Mouse (Mus musculus): ENCODE measurements around the gene Haus2. TPM values are rescaled to one million over a fixed set of nuclear protein-coding genes. Genes with fewer than 3 reads are reported as not detected.

The Haus2 gene
- polyA plus RNA-seq, 1 experiment from 2014 or later = 11.6 TPM

DNA sequence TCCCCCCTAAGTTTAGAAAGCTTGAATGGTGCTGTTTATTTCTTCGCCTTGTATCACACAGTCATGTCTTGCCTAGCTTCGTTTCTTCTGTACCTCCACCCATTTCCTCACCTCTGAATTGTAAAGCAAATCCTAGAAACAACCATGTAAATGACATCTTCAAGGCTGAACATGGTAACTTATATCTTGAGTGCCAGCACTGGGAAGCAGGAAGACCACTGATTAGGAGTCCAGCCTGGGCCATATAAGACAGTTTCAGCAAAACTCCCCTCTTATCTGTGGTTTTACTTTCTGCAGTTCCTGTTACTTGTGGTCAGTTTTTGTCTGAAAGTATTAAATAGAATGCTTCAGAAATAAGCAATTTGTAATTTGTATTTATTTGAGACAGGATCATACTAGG lies 33.2 kb upstream of the Haus2 start:
- Histone ChIP-seq H3K27me3 (replicated peaks; ENCODE audit: control insufficient read depth, insufficient read depth, low read length) (no peaks in the 10 kb centered on the region), H3K4me1 (replicated peaks; ENCODE audit: control insufficient read depth, insufficient read depth, low read length) (no peaks in the 10 kb centered on the region; the same call in 1 of the 2 replicates), H3K9me3 (ENCODE audit: control insufficient read depth) (no peaks in the 10 kb centered on the region), H3K9ac (ENCODE audit: low read depth, low read length) (no peak overlapping the region), H3K4me2 (replicated peaks; ENCODE audit: low read depth) (no peak overlapping the region), H3K36me3 (ENCODE audit: control insufficient read depth, insufficient read depth) (peaks cover 5% of the 10 kb centered on the region; the same call in 1 of the 2 replicates), H3K27ac (ENCODE audit: low read depth, low read length) (no peak overlapping the region), H3K4me3 (ENCODE audit: low read depth, low read length) (no peak overlapping the region)
- ATAC-seq = no peak
- TF ChIP-seq CTCF (IDR thresholded peaks at IDR 0.05; ENCODE audit: low read depth) = no peak
- WGBS = 86% methylated on average over 2 of the region's 2 CpGs

DNA sequence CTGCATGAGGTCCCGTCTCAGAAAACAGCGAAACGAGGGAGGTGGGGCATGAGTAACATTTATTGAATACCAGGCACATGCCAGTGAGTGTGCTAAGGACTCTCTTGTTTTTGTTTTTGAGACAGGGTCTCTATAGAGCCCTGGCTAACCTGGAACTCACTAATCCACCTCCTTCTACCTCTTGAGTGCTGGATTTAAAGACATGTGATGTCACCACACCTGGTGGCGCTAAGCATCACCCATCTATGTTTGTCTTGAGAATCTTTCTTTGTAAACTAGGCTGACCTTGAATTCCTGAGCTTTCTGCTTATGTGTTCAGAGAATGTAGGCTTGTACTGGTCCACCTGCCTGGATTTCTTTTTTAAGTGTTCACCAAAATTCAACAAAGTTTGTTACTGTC lies 31.4 kb upstream of the Haus2 start:
- no peak for ATAC-seq
- TF ChIP-seq CTCF (IDR thresholded peaks at IDR 0.05; ENCODE audit: low read depth) = no peak
- no peaks in the 10 kb centered on the region; the same call in 1 of the 2 replicates for H3K4me1 ChIP-seq (replicated peaks; ENCODE audit: control insufficient read depth, insufficient read depth, low read length)
- H3K9ac ChIP-seq (ENCODE audit: low read depth, low read length) = no peak overlapping the region
- H3K27me3 ChIP-seq (replicated peaks; ENCODE audit: control insufficient read depth, insufficient read depth, low read length) = no peaks in the 10 kb centered on the region
- H3K4me2 ChIP-seq (replicated peaks; ENCODE audit: low read depth) = no peak overlapping the region
- no peak overlapping the region for H3K4me3 ChIP-seq (ENCODE audit: low read depth, low read length)
- no peaks in the 10 kb centered on the region for H3K36me3 ChIP-seq (ENCODE audit: control insufficient read depth, insufficient read depth)
- peak overlapping the region; percentile 46 for H3K27ac ChIP-seq (ENCODE audit: low read depth, low read length)
- no peaks in the 10 kb centered on the region for H3K9me3 ChIP-seq (ENCODE audit: control insufficient read depth)
- WGBS = 55% methylated on average over 4 of the region's 4 CpGs

DNA sequence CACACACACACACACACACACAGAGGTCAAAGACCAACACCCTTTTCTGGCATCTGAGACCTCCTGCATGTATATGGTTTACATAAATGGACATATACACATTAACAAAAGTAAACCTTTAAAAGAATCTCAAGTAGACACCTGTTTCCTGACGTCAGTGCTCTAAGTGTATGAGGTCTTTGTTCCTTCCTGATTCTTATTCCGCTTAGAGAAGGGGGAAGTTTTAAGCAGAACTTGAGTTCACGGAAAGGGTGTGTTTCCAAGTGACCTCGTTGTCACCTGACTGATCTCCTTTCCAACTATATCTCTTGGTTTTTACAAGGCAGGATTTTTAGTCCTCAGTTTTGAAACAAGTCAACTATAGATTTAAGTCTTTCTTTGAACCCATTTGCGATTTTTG lies 30.9 kb upstream of the Haus2 start:
- no peaks in the 10 kb centered on the region for H3K27me3 ChIP-seq (replicated peaks; ENCODE audit: control insufficient read depth, insufficient read depth, low read length)
- no peaks in the 10 kb centered on the region for H3K9me3 ChIP-seq (ENCODE audit: control insufficient read depth)
- H3K36me3 ChIP-seq (ENCODE audit: control insufficient read depth, insufficient read depth) = no peaks in the 10 kb centered on the region
- H3K4me1 ChIP-seq (replicated peaks; ENCODE audit: control insufficient read depth, insufficient read depth, low read length) = no peaks in the 10 kb centered on the region; the same call in 1 of the 2 replicates
- no peak overlapping the region for H3K9ac ChIP-seq (ENCODE audit: low read depth, low read length)
- peak; percentile 67 for ATAC-seq
- peak overlapping the region; percentile 46; the same call in 1 of the 2 replicates for H3K27ac ChIP-seq (ENCODE audit: low read depth, low read length)
- WGBS = 32% methylated on average over 5 of the region's 5 CpGs
- TF ChIP-seq CTCF (IDR thresholded peaks at IDR 0.05; ENCODE audit: low read depth) = no peak
- H3K4me3 ChIP-seq (ENCODE audit: low read depth, low read length) = no peak overlapping the region
- no peak overlapping the region for H3K4me2 ChIP-seq (replicated peaks; ENCODE audit: low read depth)

DNA sequence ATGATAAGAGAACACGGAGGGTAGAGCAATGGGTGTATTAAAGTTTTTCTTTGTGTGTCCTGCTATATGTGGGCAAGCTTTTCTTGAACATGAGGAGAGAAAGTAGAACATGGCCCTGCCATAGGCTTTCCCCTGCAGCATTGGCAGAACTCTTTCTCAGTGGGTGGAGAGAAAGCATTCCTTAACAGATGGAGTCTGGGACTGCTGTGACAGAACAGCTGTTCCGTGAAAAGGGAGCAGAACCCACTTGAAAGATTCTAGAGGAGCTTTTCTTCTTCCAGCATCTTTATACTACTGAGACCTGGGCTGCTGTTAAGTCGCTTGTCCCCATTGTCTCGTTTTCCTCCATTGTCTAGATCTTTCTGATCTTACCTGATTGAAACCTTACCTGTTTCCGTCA lies 19.4 kb upstream of the Haus2 start:
- Histone ChIP-seq H3K9ac (ENCODE audit: low read depth, low read length) (no peak overlapping the region), H3K4me2 (replicated peaks; ENCODE audit: low read depth) (no peak overlapping the region), H3K4me1 (replicated peaks; ENCODE audit: control insufficient read depth, insufficient read depth, low read length) (no peaks in the 10 kb centered on the region), H3K27me3 (replicated peaks; ENCODE audit: control insufficient read depth, insufficient read depth, low read length) (no peaks in the 10 kb centered on the region), H3K4me3 (ENCODE audit: low read depth, low read length) (no peak overlapping the region), H3K27ac (ENCODE audit: low read depth, low read length) (no peak overlapping the region), H3K9me3 (ENCODE audit: control insufficient read depth) (no peaks in the 10 kb centered on the region), H3K36me3 (ENCODE audit: control insufficient read depth, insufficient read depth) (peaks cover 34% of the 10 kb centered on the region)
- no peak for TF ChIP-seq CTCF (IDR thresholded peaks at IDR 0.05; ENCODE audit: low read depth)
- 69% methylated on average over 5 of the region's 5 CpGs for WGBS
- no peak for ATAC-seq

DNA sequence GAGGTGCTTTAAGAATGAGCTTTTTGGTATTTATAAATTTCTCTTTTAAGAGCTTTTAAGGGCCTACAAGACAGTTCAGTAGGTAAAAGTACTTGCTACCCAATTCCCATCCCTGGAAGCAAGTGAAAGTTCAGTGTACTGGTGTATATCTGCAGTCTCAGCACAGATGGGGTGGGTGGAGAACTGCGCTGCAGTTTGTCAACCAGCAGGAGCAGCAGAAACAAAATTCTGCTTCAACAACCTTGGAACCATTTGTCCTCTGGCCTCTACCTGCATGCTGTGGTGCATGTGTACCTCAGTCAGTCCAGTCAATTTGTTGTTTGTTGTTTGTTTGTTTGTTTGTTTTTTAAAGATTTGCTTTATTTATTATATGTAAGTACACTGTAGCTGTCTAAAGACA lies 17.0 kb upstream of the Haus2 start:
- Histone ChIP-seq H3K4me3 (ENCODE audit: low read depth, low read length) (no peak overlapping the region), H3K4me2 (replicated peaks; ENCODE audit: low read depth) (no peak overlapping the region), H3K9ac (ENCODE audit: low read depth, low read length) (no peak overlapping the region), H3K9me3 (ENCODE audit: control insufficient read depth) (no peaks in the 10 kb centered on the region), H3K27me3 (replicated peaks; ENCODE audit: control insufficient read depth, insufficient read depth, low read length) (no peaks in the 10 kb centered on the region), H3K36me3 (ENCODE audit: control insufficient read depth, insufficient read depth) (peaks cover 35% of the 10 kb centered on the region), H3K27ac (ENCODE audit: low read depth, low read length) (no peak overlapping the region), H3K4me1 (replicated peaks; ENCODE audit: control insufficient read depth, insufficient read depth, low read length) (no peaks in the 10 kb centered on the region)
- peak; percentile 21; the same call in 1 of the 2 replicates for TF ChIP-seq CTCF (IDR thresholded peaks at IDR 0.05; ENCODE audit: low read depth)
- no peak for ATAC-seq
- 88% methylated on average over 1 of the region's 1 CpGs for WGBS

DNA sequence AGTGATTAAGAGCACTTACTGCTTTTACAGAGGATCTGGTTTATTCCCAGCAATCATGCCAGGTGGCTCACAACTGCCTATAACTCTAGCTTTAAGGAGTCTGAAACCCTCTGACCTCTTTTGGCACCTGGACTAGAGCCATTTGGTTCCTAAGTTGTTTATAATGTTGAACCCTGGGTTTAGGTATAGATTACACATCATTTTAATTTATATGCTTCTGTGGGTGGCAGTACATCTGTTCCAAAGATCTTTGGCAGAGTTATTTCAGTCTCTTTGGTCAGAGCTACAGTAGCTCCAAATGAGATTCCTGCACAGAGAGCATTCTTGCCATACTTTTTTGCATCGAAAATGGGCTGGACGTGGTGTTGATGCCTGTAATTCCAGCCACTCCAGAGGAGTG lies 11.4 kb upstream of the Haus2 start:
- no peaks in the 10 kb centered on the region for H3K27me3 ChIP-seq (replicated peaks; ENCODE audit: control insufficient read depth, insufficient read depth, low read length)
- no peak for ATAC-seq
- H3K4me3 ChIP-seq (ENCODE audit: low read depth, low read length) = no peak overlapping the region
- peaks cover 48% of the 10 kb centered on the region for H3K36me3 ChIP-seq (ENCODE audit: control insufficient read depth, insufficient read depth)
- no peaks in the 10 kb centered on the region for H3K9me3 ChIP-seq (ENCODE audit: control insufficient read depth)
- H3K4me1 ChIP-seq (replicated peaks; ENCODE audit: control insufficient read depth, insufficient read depth, low read length) = no peaks in the 10 kb centered on the region
- no peak for TF ChIP-seq CTCF (IDR thresholded peaks at IDR 0.05; ENCODE audit: low read depth)
- no peak overlapping the region for H3K9ac ChIP-seq (ENCODE audit: low read depth, low read length)
- no peak overlapping the region for H3K4me2 ChIP-seq (replicated peaks; ENCODE audit: low read depth)
- no peak overlapping the region for H3K27ac ChIP-seq (ENCODE audit: low read depth, low read length)
- WGBS = 95% methylated on average over 2 of the region's 2 CpGs

DNA sequence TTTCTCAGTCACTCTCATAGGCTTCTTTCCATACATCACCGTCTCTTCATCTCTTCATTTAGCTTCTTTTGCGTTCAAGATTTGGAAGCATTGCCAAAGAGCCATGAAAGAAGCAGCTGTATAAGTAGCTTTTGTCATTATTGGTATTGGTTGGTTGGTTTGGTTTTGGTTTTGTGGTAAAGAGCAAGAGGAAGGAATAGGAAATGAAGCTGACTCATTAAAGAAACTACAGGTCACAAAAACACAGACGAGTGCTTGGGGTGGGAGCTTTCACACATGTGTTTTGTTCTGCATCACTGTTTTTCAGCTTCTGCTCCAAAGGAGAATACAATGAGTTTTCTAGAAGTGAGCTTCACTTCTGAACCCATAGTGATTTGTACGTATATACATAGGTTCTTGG lies 9.7 kb upstream of the Haus2 start:
- no peak for TF ChIP-seq CTCF (IDR thresholded peaks at IDR 0.05; ENCODE audit: low read depth)
- peaks cover 44% of the 10 kb centered on the region for H3K36me3 ChIP-seq (ENCODE audit: control insufficient read depth, insufficient read depth)
- H3K9me3 ChIP-seq (ENCODE audit: control insufficient read depth) = no peaks in the 10 kb centered on the region
- no peaks in the 10 kb centered on the region for H3K27me3 ChIP-seq (replicated peaks; ENCODE audit: control insufficient read depth, insufficient read depth, low read length)
- no peak overlapping the region for H3K27ac ChIP-seq (ENCODE audit: low read depth, low read length)
- no peak for ATAC-seq
- no peak overlapping the region for H3K4me2 ChIP-seq (replicated peaks; ENCODE audit: low read depth)
- H3K4me1 ChIP-seq (replicated peaks; ENCODE audit: control insufficient read depth, insufficient read depth, low read length) = no peaks in the 10 kb centered on the region
- 91% methylated on average over 4 of the region's 4 CpGs for WGBS
- no peak overlapping the region for H3K9ac ChIP-seq (ENCODE audit: low read depth, low read length)
- H3K4me3 ChIP-seq (ENCODE audit: low read depth, low read length) = no peak overlapping the region
